Mouse (Mus musculus) NIH3T3 (cell line): ENCODE measurements around the gene Nr2f2.

Source experiments
- DNase-seq: peaks from one replicate; pipeline ENCODE4 v3.0.0-alpha.2; 2012; ENCODE audit warnings: low read depth

The Nr2f2 gene

DNA sequence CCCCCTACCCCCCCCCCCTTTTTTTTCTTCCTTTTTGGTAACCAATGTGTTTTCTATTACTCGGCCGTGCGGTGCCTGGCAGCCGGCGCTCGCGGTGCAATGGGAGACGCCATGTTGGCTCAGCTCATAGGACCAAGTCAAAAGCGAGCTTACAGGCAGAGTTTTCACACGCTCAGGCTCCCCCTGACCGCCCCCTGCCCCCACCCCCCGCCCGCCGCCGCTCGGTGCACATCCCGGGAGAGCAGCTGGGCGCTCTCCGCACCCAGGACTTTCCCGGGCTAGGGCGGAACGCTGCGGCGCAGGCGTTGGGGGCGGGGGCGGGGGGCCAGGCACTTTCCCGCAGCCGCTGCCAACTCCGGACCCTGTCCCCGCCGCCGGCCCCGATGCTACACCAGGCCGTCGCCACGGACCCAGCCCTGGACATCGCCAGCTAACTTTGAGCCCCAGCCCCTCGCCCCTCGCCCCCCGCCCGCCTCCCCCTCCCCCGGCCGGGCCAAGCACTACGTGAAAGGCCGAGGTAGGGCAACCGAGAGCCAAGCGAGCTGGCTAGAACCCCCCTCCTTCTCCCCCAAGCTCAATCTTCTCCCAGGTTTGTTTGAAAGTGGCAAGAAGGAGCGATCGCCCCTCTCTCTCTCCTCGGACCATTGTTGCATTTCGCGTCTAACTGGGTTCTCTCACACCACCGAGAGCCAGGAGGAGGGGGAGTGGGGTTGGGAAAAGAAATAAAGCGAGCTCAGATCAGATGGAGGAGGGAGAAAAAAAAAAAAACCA lies 15.6 kb downstream of the Nr2f2 start:
- peak; percentile 93 for DNase-seq

DNA sequence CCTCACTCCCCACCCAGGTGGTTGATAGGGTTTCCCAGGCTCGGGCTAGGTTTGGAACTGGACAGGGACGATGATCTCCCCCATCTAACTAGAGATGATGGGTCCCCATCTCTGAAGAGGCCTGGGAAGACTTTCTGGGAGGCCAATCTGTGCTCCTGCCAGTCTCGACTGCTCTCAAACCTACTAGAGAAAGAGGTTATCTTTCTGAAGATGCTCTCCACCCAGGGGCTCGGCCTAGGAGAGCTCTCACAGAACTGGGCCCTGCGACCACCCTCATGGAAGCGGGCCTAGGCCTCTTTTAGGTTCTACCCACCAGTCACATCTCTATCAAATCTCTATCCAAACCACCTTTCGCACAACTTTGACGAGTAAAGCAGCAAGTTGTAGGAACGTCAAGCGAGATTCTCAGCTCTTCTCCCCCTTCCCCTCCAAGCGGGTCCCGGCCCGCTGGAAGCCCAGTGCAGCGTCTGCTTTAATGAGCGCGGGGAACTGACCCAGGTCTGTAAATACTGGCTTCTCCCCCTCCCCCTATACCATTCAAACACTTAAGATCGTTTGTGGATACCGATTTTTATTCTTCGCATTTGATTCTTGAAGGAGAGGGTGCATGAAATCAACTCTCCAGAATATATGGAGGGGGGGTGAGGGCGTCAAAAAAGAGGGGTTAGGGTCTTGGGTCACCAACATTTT lies 16.4 kb downstream of the Nr2f2 start:
- DNase-seq = peak; percentile 53

DNA sequence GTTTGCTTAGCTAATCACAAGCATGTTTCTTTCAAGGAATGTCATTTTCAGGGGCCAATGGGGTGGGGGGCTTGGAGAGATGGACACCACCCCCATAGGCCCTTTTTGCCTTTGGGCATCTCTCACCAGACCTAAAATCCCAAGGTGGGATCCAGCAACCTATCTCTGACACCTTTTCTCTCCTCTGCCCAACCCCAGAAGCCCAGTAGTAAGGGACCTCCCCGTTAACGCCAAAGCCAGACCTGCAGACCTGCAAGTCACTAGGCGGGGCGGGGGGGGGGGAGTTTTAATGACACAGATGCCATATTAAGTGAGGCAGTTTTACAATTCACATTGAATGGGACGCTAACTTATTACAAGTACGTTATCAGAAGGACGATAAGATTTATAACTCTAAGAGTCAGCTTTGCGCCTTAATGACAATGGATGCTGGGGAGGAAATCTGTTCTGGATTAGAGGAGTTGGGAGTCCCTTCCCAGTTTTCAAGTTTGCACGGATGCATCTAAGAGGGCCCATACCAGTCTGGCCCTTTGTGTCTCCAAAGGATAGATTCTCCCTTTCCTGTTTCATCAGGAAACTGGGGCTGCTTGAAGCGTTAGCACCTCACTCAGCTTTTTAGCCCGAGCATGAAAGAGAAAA lies 17.4 kb downstream of the Nr2f2 start:
- DNase-seq = peak; percentile 36

DNA sequence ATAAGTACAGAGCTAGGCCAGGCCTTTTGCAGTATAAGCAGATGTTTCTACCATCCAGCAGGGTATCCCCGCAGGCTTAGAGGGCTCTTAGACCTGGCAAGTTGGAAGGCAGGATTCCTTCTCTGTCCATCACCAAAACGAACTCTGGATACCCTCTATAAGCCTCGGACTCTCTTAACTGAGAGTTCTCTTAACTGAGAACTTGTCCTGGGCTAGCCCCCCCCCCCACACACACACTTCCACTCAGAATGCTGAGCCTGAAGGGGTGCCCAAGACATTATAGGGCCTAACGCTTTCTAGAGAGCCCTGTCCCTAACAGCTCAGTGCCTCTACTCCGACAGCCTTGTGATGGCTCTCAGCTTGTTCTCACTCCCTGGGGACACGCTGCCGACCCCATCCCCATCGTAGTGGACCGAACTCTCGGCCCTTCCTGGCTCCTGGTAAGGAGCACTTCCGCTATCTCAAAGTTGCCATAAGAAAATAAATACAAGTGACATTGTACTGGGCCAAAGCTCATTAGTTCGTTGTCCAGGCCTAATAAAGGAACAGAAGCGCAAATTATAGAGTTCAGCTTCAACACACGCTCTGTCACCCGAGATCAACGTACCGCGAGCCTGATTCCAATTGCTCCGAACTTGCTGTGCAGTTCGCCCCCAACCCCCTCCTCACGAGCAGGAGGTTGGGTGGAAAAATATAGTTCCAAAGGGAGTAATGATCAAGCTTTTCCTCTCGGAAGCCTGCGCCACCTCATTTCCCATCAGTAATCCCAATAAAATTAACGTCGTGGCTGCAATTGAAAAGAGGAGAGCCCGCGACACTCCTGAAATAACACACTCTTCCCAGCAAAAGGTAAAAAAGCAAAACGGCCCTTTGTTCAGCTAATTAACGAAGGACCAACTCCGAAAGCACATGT lies 18.2 kb downstream of the Nr2f2 start:
- DNase-seq = no peak

DNA sequence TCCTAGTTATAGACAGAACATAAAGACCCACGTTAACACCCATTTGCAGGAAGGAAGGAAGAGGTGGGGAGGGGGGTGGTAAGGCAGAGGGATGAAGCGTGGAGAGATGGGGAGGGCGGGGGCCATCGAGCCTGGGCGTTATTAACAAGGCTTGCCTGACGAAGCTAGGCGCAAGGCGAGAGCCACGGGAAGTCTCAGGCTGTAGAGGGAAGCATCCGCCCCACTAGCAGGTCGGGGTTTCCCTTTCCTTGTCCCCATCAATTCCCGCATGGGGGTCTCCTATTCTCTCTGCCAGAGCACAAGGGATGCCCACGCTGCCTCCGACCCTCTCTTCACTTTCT lies 18.9 kb downstream of the Nr2f2 start:
- no peak for DNase-seq

DNA sequence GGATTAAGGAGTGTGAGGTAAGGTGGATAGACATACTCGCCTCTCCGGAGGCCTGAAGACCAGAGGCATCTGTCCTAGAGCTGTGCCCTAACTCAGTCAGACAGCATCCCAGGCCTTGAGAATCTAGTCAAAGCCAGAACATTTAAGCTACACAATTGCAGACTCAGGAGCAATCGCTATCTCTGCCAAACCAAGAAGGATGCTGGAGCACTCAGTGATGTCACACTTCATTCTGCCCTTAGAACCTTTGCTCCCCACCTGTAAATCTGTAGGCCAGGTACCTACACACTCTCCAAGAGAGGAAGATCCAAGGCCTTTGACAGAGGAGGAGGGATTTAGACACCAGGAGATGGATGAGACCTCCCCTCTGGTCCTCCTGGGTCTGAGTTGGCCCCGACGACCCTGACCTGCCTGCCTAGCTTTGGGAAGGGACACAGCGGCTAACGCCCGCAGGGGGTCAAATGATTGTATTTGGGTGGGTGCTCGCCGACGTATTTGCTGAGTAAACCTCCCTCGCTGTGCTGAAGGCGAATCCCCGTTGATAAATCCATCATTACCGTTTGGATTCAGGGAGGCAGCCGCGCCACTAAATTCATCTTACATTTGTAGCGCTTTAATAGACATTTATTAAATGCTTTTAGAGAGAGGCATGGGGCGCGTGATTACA lies 19.5 kb downstream of the Nr2f2 start:
- no peak for DNase-seq

DNA sequence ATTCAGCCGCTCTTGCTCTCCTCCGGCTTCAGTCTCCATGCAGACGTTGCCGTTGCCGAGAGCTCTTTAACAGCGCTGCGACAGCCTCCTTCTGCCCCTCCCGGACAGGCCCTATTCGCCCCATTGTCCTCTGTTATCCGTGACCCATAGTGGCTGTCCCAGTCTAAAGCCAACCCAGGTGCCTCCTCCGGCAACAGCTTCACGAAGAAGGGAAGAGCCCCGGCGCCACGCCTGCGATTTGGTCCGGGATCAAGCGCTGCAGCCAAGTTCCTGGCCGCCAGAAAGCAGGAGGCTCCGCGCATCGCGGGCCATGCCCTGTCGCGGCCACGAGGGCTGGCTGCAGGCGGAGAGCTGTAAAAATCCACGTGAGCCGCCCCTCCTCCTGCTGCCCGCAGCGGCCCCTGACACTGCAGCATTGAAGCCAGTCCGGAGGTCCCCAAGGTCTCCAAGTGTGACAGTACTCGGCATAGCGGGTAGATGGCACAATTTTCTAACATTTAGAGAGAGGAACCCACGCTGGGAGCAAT lies 20.5 kb downstream of the Nr2f2 start:
- peak; percentile 62 for DNase-seq

DNA sequence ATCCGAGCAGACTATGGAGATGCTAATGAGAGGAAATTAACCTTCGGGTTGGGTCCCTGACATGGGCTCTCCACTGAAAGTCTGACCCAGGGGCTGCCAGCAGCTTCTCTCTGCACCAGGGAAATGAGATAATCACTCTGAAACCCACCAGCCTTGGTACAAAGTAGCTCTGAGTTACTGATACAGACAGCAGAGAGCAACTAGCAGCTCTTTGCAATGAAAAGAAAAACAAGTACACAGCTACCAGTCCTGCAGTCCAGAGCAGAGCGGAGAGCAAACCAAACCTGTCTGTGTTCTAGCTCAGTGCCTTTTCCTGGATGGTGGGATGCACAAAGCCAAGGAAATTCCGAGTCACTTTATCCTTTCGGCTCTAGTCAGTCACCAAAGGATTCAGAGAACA lies 23.1 kb downstream of the Nr2f2 start:
- no peak for DNase-seq

DNA sequence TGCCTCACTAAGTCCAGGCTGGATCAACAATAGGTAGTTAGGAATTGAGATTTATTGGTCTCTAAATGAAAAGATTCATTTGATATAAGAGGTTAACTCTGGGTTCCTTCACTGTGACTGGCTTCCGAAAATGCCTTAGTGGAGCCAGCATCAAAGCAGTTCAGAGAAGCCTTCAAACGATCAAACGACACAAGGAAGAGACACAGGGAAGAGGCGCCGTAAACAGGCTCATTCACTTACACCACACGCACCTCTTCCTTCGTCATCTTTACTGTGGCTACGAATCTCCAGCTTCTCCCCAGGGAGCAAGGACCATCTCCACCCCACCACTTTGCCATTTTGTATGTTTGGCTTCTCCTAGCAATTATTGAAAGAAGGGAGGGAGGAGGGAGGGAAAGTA lies 23.8 kb downstream of the Nr2f2 start:
- no peak for DNase-seq

DNA sequence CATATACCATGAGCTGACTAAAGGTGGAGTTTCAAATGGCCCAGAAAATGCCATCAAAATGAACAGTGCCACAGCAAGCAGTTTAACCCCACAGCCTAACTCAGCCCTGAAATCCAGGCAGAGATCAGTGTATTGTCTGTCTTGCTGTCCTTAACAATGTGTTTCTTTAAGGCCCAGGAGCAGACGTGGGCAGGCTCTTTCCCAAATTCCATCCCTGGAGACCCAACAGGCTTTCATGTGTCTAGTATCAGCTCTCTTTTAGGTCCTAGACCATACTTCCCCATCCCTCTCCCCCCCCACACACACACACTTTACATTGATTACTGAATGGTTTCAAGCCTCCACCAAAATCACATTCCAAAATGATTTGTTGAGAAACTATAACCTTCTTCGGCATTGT lies 24.5 kb downstream of the Nr2f2 start:
- DNase-seq = no peak

DNA sequence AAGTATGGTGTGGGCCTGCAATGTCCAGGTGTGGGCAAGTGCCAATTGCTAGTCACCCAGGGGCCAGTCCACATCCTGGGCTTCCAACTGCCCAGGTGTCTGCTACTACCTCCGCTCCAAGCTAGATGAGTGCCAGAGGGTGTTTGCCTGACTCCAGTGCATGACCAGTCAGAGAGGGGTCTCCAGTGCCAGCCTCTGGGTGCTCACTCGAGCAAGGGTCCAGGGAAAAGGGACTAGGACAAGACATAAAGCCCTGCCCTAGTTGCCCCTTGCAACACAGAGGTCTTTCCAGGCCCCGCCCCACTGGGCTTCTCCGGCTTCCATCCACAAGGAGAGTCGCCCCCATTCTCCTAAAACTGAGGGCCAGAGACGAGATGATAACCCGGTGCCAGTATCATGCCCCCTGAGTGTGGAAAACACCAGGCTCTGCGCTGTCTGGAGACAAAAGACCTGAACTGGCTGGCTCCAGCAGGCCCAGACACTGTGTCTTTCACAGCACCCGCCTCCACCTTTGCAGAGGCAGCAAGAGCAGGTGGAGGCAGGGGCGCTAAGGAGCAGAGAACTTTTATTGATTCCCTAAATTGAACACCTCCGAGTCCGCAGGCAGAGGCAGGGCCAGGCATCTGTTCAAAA lies 26.4 kb downstream of the Nr2f2 start:
- DNase-seq = no peak

DNA sequence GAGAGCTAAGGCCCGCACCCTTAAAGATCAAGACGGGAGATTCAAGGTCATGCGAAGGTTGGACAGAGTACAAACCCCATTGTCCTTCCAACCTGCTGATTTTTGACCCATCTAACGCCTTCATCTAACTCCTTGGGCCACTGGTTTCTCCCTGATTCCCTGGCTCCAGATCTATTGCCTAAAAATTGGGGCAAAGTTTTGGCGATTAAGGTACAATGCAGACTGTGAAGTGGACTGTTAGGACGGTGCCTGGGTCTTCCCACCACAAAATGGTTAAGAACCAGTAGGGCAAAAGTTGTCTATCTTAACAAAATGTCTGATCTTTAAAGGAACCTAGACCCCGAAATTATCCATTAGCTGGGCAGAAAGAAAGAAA lies 28.3 kb downstream of the Nr2f2 start:
- no peak for DNase-seq

DNA sequence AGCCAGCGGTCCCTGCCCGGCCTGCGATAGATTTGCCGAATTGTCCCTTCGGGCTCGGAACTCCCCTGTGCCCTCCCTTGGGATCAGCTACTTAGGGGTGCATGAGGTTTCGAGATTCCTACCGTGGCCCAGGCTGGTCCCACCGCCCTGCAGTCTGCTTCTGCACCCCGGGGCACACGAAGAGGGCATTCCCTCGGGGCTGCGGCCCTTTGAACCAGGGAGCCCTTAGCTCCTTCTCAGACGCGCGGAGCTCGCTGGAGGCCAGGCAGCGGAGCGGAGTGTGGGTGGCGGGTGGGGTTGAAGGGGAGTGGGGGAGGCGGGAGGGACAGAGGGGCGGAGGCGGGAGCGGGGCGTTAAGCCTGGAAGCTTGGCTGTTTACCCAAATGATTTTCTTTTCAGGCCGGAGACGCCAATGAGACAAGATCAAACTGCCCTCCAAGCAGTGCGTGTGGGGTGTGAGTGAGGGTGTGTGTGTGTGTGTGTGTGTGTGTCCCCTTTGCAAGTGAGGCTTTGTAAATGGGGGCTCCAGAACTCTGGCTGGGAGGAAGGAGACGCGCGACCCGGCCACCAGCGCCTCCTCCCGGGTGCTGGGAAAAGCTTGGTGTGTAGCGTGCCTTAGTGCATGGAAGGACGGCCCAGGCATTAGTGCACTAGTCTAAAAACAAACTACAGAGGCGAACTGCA lies 28.8 kb downstream of the Nr2f2 start:
- no peak for DNase-seq

DNA sequence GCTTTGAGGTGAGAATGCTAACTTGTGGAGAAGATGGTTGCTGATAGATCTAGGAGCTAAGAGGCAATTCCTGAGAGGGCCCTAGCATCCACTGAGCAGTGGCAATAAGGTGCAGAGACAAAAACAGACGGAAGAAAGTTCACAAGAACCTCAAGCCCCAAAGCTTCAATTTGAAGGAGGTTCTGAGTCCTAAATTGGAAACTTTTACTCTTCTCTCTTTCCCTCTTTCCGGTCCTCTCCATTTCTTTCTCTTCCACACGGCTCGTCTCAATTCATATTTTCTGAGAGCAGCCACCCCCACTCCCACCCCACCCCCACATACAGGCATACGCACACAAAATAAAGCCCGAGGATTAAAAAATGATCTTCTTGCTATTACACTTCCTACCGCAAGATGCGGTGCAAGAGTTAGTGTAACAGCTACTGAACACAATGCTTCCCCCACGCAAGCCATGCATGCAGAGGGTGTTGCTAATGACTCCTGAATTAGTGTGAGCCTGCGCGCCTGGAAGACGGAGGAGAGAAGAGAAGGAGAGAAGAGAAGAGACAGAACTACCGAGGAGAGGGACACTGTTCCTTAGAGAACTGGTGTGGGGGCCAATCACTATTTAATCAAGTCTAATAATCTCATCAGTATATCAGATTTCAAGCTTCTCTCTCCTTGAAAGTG lies 29.8 kb downstream of the Nr2f2 start:
- no peak for DNase-seq

DNA sequence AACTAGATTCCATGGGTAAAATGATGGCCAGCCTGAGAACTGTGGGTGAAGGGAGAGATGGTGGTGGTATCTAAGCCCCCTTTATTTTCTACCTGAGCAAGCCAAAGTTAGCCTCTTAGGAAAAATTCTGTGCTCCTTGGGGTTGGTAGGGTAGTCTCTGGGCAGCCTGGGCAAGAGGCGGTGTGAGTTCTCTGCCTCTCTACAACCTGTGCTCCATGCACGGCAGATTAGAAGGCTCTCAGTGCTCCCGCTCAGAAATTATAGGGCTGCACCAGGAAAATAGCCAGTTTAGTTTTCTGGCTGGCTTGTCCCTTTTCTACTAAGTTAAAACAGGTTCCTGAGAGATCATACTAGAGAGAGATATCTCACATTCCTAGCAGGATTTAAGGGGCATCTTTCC lies 30.4 kb downstream of the Nr2f2 start:
- no peak for DNase-seq

DNA sequence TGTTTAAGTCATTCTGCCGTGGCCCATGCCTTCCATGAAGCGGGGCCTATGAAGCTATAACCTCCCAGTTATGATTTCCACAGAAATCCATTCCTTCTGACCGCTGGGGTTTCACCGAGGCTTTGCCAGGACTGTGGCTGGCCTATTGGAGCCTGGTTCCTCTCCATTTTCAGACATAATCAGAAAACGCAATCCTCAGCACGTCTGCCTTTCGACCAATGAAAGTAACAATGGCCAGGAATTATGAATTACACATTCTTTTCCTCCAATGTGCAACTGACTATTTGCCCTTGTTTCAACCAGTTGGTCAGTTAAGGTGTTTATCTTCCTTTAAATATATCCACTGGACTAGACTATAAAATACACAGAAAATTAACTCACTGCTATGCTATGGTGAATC lies 31.1 kb downstream of the Nr2f2 start:
- DNase-seq = no peak

DNA sequence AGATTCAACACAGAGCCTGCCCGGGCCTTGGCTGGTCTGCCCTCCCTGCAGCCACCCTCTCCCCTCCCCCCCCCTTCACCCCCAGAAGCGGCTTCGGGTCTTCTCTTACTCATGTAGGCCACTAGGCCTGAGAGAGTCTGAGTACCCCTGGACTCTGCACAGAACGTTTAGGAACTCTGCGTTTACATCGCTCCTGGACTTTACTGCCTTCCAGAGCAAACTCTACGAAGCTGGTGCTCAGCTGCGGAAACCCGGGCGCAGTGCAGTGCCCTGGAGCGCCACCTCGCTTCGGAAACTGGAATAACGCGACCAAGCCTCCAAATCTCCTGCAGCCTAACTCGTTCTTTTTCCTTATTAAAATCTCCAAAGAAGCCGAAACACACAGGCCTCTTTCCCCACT lies 31.7 kb downstream of the Nr2f2 start:
- DNase-seq = peak; percentile 88

DNA sequence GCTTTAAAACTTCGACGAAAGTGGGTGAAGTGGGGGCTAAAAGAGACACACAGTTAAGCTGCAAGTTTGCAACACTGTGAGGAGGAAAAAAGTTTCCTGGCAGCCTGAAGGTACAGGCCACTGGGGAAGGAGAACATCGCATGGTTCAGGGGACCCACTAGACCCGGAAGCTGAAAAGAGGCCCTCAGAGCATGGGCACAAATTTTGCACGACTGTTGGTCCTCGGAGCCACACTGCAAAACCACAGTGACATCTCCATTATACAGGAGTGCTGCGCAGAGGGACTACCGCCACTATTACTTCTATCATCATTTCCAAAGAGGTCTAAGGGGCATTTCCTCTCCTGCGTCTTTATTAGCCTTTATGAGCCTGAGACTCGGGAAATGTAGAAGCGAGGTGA lies 32.7 kb downstream of the Nr2f2 start:
- no peak for DNase-seq

DNA sequence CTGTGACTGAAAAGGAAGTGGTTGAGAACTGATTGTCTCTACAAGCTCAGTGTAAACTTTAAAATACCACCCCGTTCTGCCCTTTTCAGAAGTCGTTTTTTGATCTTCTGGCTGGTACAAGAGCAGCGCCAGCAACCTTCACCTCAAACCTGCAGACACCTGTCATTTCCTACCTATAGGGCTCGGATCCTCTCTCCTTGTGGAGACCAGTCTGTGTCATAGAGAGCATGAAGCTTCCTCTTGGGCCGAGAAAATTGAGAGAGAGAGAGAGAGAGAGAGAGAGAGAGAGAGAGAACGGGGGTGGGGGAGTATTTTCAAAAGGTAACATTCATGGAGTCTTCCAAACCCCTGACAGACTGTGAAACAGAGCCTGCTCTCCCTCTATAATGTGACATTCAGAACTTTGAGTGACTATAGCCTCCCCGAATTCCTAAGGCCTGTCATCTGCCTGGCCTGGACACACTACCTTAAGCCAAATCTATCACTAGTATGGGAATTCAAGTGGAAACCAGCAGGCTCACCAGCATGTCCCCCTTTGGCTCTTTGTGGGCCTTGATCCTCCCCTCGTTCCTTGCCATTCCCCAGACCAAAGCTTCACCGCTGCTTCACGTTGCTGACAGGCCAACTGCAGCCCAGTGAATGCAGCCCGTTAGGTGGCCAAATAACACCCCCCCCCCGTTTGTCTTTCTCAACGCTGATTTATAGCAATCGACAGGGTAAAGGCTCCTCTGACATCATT lies 33.4 kb downstream of the Nr2f2 start:
- peak; percentile 80 for DNase-seq
